ENCODE assay signal across 10 mouse cellular contexts in genomic region chr12:72014355-72014776, GRCm38 (mm10). TPM values are rescaled to one million over a fixed set of nuclear protein-coding genes. Genes with fewer than 3 reads are reported as not detected.
DNase-seq lines count a peak whose midpoint lies in the region; ATAC-seq and TF ChIP-seq lines count a peak whose summit lies in the region.
"Had no signal": no experiment of that assay in that cellular context is flagged by ENCODE, and none has a peak within 500 bp of the region (broad histone marks: within the 10 kb centered on the region; RNA-seq: fewer than 3 reads in every experiment).

No protein-coding gene starts in this region.

- TF ChIP-seq CTCF in heart, adult 2 months (IDR thresholded peaks at IDR 0.05): no peak

- H3K79me2 ChIP-seq in heart, adult 2 months (replicated peaks; ENCODE audit: control insufficient read depth, insufficient read depth, low read length): no peaks in the 10 kb centered on the region

- WGBS in heart, adult 2 months: 36% methylated on average over 10 of the region's 10 CpGs
- 60% methylated on average over 10 of the region's 10 CpGs for WGBS in midbrain, embryonic 14.5 days
- 74% methylated on average over 10 of the region's 10 CpGs for WGBS in midbrain, embryonic 10.5 days
- 51% methylated on average over 10 of the region's 10 CpGs for WGBS in intestine, embryonic 16.5 days
- 50% methylated on average over 10 of the region's 10 CpGs for WGBS in stomach, embryonic 16.5 days

- no peak overlapping the region for H3K9ac ChIP-seq in heart, adult 2 months (ENCODE audit: low read depth, low read length)
- no peak overlapping the region for H3K9ac ChIP-seq in midbrain, embryonic 14.5 days (replicated peaks; ENCODE audit: low read length)
- no peak overlapping the region for H3K9ac ChIP-seq in intestine, embryonic 16.5 days (ENCODE audit: low read depth, low read length)
- peak overlapping the region; percentile 32; the same call in 1 of the 2 replicates for H3K9ac ChIP-seq in stomach, embryonic 16.5 days (ENCODE audit: low read length)
- H3K9ac ChIP-seq: stomach, embryonic 15.5 days had no signal

- peak in 1 of 2 experiments; percentile 17 for DNase-seq in heart, adult 2 months
- no peak for DNase-seq in heart, postnatal 36 days
- peak; percentile 25 for DNase-seq in midbrain, embryonic 14.5 days
- DNase-seq in midbrain, embryonic 10.5 days (ENCODE audit: low spot score): no peak
- DNase-seq in urinary bladder, postnatal 14 days (ENCODE audit: low spot score): no peak
- DNase-seq in gastrocnemius, adult 18-20 months (ENCODE audit: low spot score): no peak

- H3K4me1 ChIP-seq in heart, adult 2 months (ENCODE audit: control insufficient read depth, insufficient read depth, low read length): peaks cover 5% of the 10 kb centered on the region
- no peaks in the 10 kb centered on the region for H3K4me1 ChIP-seq in midbrain, embryonic 14.5 days (ENCODE audit: control insufficient read depth, insufficient read depth, low read length)
- no peaks in the 10 kb centered on the region for H3K4me1 ChIP-seq in midbrain, embryonic 10.5 days
- no peaks in the 10 kb centered on the region for H3K4me1 ChIP-seq in intestine, embryonic 16.5 days (ENCODE audit: control insufficient read depth, insufficient read depth, low read length)
- H3K4me1 ChIP-seq in stomach, embryonic 16.5 days (ENCODE audit: control insufficient read depth, insufficient read depth, low read length): peaks cover 4% of the 10 kb centered on the region; the same call in 1 of the 2 replicates
- H3K4me1 ChIP-seq: stomach, embryonic 15.5 days had no signal

- intact Hi-C loops in heart, adult 2 months (cut with DNase I): no loop called here
- intact Hi-C loops in heart, postnatal 36 days (cut with DNase I): no loop called here

- no peak for ATAC-seq in midbrain, embryonic 14.5 days (ENCODE audit: low FRiP score, low TSS enrichment)
- no peak for ATAC-seq in intestine, embryonic 16.5 days
- ATAC-seq in stomach, embryonic 16.5 days (ENCODE audit: insufficient read depth, low FRiP score): no peak

- TF ChIP-seq EP300 in heart, adult 2 months (IDR thresholded peaks at IDR 0.05; ENCODE audit: insufficient read depth, low read depth, low read length): no peak

- H3K36me3 ChIP-seq in heart, adult 2 months (ENCODE audit: control insufficient read depth, insufficient read depth, low read length): no peaks in the 10 kb centered on the region
- no peaks in the 10 kb centered on the region for H3K36me3 ChIP-seq in midbrain, embryonic 14.5 days (ENCODE audit: control insufficient read depth, insufficient read depth, low read length)
- H3K36me3 ChIP-seq in midbrain, embryonic 10.5 days: no peaks in the 10 kb centered on the region
- H3K36me3 ChIP-seq in intestine, embryonic 16.5 days (ENCODE audit: control insufficient read depth, insufficient read depth, low read length): no peaks in the 10 kb centered on the region
- H3K36me3 ChIP-seq in stomach, embryonic 16.5 days (ENCODE audit: control insufficient read depth, insufficient read depth, low read length): no peaks in the 10 kb centered on the region
- H3K36me3 ChIP-seq: G1E; stomach, embryonic 15.5 days had no signal

- no peak overlapping the region for H3K4me2 ChIP-seq in midbrain, embryonic 14.5 days (ENCODE audit: low read length)
- peak overlapping the region; percentile 17; the same call in 1 of the 2 replicates for H3K4me2 ChIP-seq in intestine, embryonic 16.5 days (ENCODE audit: low read depth, low read length)
- no peak overlapping the region for H3K4me2 ChIP-seq in stomach, embryonic 16.5 days (ENCODE audit: low read depth, low read length)
- H3K4me2 ChIP-seq: stomach, embryonic 15.5 days had no signal

- no peaks in the 10 kb centered on the region for H3K27me3 ChIP-seq in heart, adult 2 months (ENCODE audit: control insufficient read depth, insufficient read depth, low read length)
- H3K27me3 ChIP-seq in midbrain, embryonic 14.5 days (ENCODE audit: control insufficient read depth, insufficient read depth, low read length): no peaks in the 10 kb centered on the region
- H3K27me3 ChIP-seq in midbrain, embryonic 10.5 days (ENCODE audit: low read depth, poor library complexity, severe bottlenecking): no peaks in the 10 kb centered on the region
- H3K27me3 ChIP-seq in intestine, embryonic 16.5 days (replicated peaks; ENCODE audit: control insufficient read depth, insufficient read depth, low read length): no peaks in the 10 kb centered on the region
- H3K27me3 ChIP-seq in stomach, embryonic 16.5 days (ENCODE audit: control insufficient read depth, insufficient read depth, low read length): no peaks in the 10 kb centered on the region
- H3K27me3 ChIP-seq: stomach, embryonic 15.5 days had no signal

- 0 out of 2 replicates have a peak, but pooled peaks have one; percentile 14 for TF ChIP-seq POLR2A in heart, adult 2 months (IDR thresholded peaks at IDR 0.05; ENCODE audit: insufficient read depth, low read depth, low read length)

- H3K9me3 ChIP-seq in midbrain, embryonic 14.5 days (ENCODE audit: control insufficient read depth, low read length): no peaks in the 10 kb centered on the region
- H3K9me3 ChIP-seq in midbrain, embryonic 10.5 days (replicated peaks): no peaks in the 10 kb centered on the region
- H3K9me3 ChIP-seq in intestine, embryonic 16.5 days (ENCODE audit: control insufficient read depth, low read length): no peaks in the 10 kb centered on the region
- no peaks in the 10 kb centered on the region for H3K9me3 ChIP-seq in stomach, embryonic 16.5 days (replicated peaks; ENCODE audit: control insufficient read depth, low read length)
- H3K9me3 ChIP-seq: G1E; stomach, embryonic 15.5 days had no signal

- H3K27ac ChIP-seq in heart, adult 2 months: peak overlapping the region; percentile 73
- no peak overlapping the region for H3K27ac ChIP-seq in midbrain, embryonic 14.5 days (replicated peaks; ENCODE audit: low read depth, low read length)
- H3K27ac ChIP-seq in midbrain, embryonic 10.5 days (replicated peaks): no peak overlapping the region
- H3K27ac ChIP-seq in intestine, embryonic 16.5 days (ENCODE audit: low read length): no peak overlapping the region
- no peak overlapping the region for H3K27ac ChIP-seq in stomach, embryonic 16.5 days (ENCODE audit: low read length)
- H3K27ac ChIP-seq: stomach, embryonic 15.5 days had no signal

- H3K4me3 ChIP-seq in heart, adult 2 months: peak overlapping the region; percentile 2; the same call in 1 of the 2 replicates
- no peak overlapping the region for H3K4me3 ChIP-seq in midbrain, embryonic 14.5 days (replicated peaks; ENCODE audit: low read depth, low read length)
- H3K4me3 ChIP-seq in midbrain, embryonic 10.5 days: no peak overlapping the region
- no peak overlapping the region for H3K4me3 ChIP-seq in intestine, embryonic 16.5 days (ENCODE audit: low read length)
- H3K4me3 ChIP-seq in stomach, embryonic 16.5 days (replicated peaks; ENCODE audit: low read length): no peak overlapping the region
- H3K4me3 ChIP-seq: stomach, embryonic 15.5 days had no signal

RNA-seq across cellular contexts. Expression of gene Gpr135, which starts 56.6 kb away (rescaled TPM):
- total RNA-seq in heart, adult 2 months (2021): under 1 TPM; 0.27 to 0.31 TPM
- polyA plus RNA-seq in heart, adult 2 months (2012; rRNA removed): 0.59 and 0.78 TPM in 2 replicates
- under 1 TPM; 0.41 to 0.42 TPM for total RNA-seq in heart, postnatal 36 days (2021)
- polyA plus RNA-seq in midbrain, embryonic 14.5 days (2014; fragmentation: Nextera tagmentation; extraction: Ambion mirVana): 4.6 and 7.4 TPM in 2 replicates
- 0.46 and 0.82 TPM in 2 replicates for polyA plus RNA-seq in midbrain, embryonic 10.5 days (2016; fragmentation: Nextera tagmentation; extraction: Ambion mirVana)
- polyA plus RNA-seq in intestine, embryonic 16.5 days (2015; fragmentation: Nextera tagmentation; extraction: Ambion mirVana): 0.36 and 0.38 TPM in 2 replicates
- polyA plus RNA-seq in stomach, embryonic 16.5 days (2015; fragmentation: Nextera tagmentation; extraction: Ambion mirVana): 0.36 and 0.61 TPM in 2 replicates
- total RNA-seq in gastrocnemius, adult 18-20 months (2021): under 1 TPM in 1 of 2 experiments, not detected in 1; 0.17 TPM
- total RNA-seq: G1E had no signal
- polyA plus RNA-seq: G1E had no signal
